Mouse (Mus musculus): ENCODE data around the gene Ist1. TPM values are rescaled to one million over a fixed set of nuclear protein-coding genes. Genes with fewer than 3 reads are reported as not detected.

Ist1 gene
- polyA plus RNA-seq, 1 experiment from 2014 or later: 160 TPM

DNA sequence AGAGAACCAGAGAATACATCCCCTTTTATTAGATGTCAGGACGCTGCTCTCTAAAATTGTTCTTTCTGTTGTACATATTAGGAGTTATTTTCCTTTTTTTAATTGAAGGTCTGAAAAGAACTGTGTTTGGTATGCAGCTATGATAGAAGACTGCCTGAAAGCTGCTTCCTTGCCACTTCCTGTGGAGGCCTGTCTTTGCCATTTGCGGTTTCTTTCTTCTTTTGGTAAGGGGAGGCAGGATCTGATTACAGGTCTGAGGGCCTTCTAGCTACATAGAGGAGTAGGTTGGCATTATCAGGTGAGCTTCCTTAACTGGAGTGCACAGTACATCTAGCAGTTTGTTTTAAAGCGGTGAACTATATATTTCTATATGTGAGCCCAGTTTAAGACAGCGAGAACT, 14.9 kb upstream of the Ist1 start:
- Histone ChIP-seq H3K36me3 (ENCODE audit: insufficient read depth, low read length) (peaks cover 42% of the 10 kb centered on the region), H3K27ac (ENCODE audit: low read length) (no peak overlapping the region), H3K4me3 (ENCODE audit: low read length) (no peak overlapping the region), H3K4me1 (ENCODE audit: insufficient read depth, low read length) (peaks cover 27% of the 10 kb centered on the region), H3K4me2 (replicated peaks; ENCODE audit: low read depth, low read length) (no peak overlapping the region), H3K9ac (replicated peaks; ENCODE audit: low read length) (no peak overlapping the region), H3K9me3 (ENCODE audit: low read length) (no peaks in the 10 kb centered on the region), H3K27me3 (ENCODE audit: insufficient read depth, low read length) (no peaks in the 10 kb centered on the region)
- no peak for ATAC-seq (ENCODE audit: low FRiP score, low TSS enrichment)
- WGBS: 92% methylated on average over 4 of the region's 4 CpGs

GRCm38 (mm10) chr8:109706874-109707237, 13.8 kb upstream of the Ist1 start:
- peaks cover 32% of the 10 kb centered on the region for H3K36me3 ChIP-seq (ENCODE audit: insufficient read depth, low read length)
- no peaks in the 10 kb centered on the region for H3K9me3 ChIP-seq (ENCODE audit: low read length)
- H3K4me3 ChIP-seq (ENCODE audit: low read length): peak overlapping the region; percentile 96
- H3K4me1 ChIP-seq (ENCODE audit: insufficient read depth, low read length): peaks cover 27% of the 10 kb centered on the region
- H3K27me3 ChIP-seq (ENCODE audit: insufficient read depth, low read length): no peaks in the 10 kb centered on the region
- 1% methylated on average over 2 of the region's 2 CpGs for WGBS
- peak overlapping the region; percentile 95 for H3K4me2 ChIP-seq (replicated peaks; ENCODE audit: low read depth, low read length)
- H3K27ac ChIP-seq (ENCODE audit: low read length): no peak overlapping the region
- ATAC-seq (ENCODE audit: low FRiP score, low TSS enrichment): no peak; the same call in 1 of the 2 replicates
- peak overlapping the region; percentile 100; the same call in 1 of the 2 replicates for H3K9ac ChIP-seq (replicated peaks; ENCODE audit: low read length)

- H3K4me3 ChIP-seq (ENCODE audit: low read length): peak overlapping the region; percentile 96
- H3K36me3 ChIP-seq (ENCODE audit: insufficient read depth, low read length): peaks cover 28% of the 10 kb centered on the region
- H3K27me3 ChIP-seq (ENCODE audit: insufficient read depth, low read length): no peaks in the 10 kb centered on the region
- H3K4me1 ChIP-seq (ENCODE audit: insufficient read depth, low read length): peaks cover 27% of the 10 kb centered on the region
- peak overlapping the region; percentile 94 for H3K27ac ChIP-seq (ENCODE audit: low read length)
- H3K9ac ChIP-seq (replicated peaks; ENCODE audit: low read length): peak overlapping the region; percentile 100
- H3K9me3 ChIP-seq (ENCODE audit: low read length): no peaks in the 10 kb centered on the region
- 1% methylated on average over 29 of the region's 30 CpGs for WGBS
- ATAC-seq (ENCODE audit: low FRiP score, low TSS enrichment): peak; percentile 55
- peak overlapping the region; percentile 95 for H3K4me2 ChIP-seq (replicated peaks; ENCODE audit: low read depth, low read length)
Measured at GRCm38 (mm10) chr8:109706076-109706873, 13.2 kb upstream of the Ist1 start.

DNA sequence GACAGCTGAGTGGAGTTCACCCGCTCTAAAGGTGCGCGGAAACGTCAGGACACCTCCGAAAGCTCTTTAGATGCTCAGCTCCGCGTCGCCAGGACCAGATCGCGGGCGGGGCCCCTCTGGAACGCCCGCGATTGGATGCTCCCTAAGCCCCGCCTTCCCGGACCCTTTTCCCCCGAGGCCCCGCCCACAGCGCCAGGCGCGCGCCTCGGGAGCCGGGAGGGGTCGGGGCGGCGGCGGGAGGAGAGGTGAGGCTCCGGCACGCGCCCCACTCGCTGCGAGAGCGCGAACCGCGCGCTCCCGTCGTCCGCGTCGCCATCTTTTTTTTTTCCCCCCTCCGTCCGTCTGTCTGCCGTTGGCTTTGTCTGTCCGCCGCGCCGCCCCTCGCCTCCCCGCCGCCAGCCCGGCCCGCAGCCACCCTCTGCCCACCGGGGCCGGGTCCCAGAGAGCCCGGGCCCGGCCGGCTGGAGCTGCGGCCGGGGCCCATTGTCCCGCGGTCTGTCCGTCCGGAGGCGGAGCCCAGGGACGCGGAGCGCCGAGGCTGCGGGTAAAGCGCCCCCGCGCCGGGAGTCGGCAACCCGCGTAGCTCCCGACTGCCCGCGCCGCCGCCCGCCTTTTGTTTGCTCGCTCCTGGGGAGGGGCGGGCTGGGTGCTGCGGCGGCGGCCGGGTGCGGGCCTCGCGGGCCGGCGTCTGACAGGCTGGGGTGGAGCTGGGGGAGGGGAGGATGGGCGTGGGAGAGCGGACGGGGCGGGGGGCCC, 12.4 kb upstream of the Ist1 start, which contains the start of gene Zfp821:
Gene Zfp821 (plus strand): TSS at position 227 of the 756 bp plus-strand sequence.
- peak within 1 kb of the TSS; percentile 96 for H3K4me3 ChIP-seq (ENCODE audit: low read length)
- peaks cover 24% of the 10 kb centered on the region for H3K36me3 ChIP-seq (ENCODE audit: insufficient read depth, low read length)
- peak; percentile 90 for ATAC-seq (ENCODE audit: low FRiP score, low TSS enrichment)
- peaks cover 27% of the 10 kb centered on the region for H3K4me1 ChIP-seq (ENCODE audit: insufficient read depth, low read length)
- H3K9ac ChIP-seq (replicated peaks; ENCODE audit: low read length): peak within 1 kb of the TSS; percentile 100
- H3K9me3 ChIP-seq (ENCODE audit: low read length): no peaks in the 10 kb centered on the region
- H3K4me2 ChIP-seq (replicated peaks; ENCODE audit: low read depth, low read length): peak within 1 kb of the TSS; percentile 95
- H3K27ac ChIP-seq (ENCODE audit: low read length): peak within 1 kb of the TSS; percentile 94
- under 1% methylated on average over 56 of the region's 100 CpGs for WGBS
- no peaks in the 10 kb centered on the region for H3K27me3 ChIP-seq (ENCODE audit: insufficient read depth, low read length)

DNA sequence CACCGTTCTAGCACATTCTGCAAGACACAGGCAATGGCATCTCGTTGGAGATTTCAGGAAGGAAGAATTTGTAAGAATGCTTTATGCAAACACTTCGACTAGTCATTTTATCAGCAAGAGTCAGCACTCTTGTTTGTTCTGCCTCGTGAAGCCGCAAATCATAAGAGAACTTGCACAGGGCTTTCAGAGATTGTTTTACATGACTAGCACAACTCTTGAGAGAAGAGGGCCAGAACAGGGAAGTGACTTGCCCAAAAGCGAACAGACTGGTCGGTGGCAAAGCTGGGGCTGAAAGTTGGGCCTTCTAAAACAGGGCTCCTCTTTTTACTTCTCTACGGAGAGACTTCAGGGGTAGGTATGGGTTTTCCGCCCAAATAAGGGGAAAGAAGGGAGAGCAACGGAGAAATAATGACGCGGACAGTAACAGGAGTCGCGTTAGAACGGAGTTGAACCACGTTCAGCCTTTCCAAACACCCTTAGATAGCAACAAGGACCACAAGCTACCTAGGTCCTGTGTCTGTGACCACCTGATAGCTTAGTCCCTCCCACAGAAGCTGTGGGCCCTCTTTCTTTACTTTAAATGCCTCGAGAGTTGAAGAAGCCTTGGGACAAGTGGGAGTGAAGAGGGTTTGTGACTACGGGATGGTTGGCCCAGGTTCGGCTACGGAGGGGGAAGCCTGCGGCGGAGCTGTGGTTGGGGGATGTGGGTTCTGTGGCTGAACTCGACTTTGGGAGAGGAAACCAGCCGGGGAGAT, 11.7 kb upstream of the Ist1 start:
- Histone ChIP-seq H3K9me3 (ENCODE audit: low read length) (no peaks in the 10 kb centered on the region), H3K4me3 (ENCODE audit: low read length) (peak overlapping the region; percentile 96), H3K4me1 (ENCODE audit: insufficient read depth, low read length) (peaks cover 27% of the 10 kb centered on the region), H3K27me3 (ENCODE audit: insufficient read depth, low read length) (no peaks in the 10 kb centered on the region), H3K27ac (ENCODE audit: low read length) (no peak overlapping the region; the same call in 1 of the 2 replicates), H3K9ac (replicated peaks; ENCODE audit: low read length) (peak overlapping the region; percentile 100), H3K4me2 (replicated peaks; ENCODE audit: low read depth, low read length) (peak overlapping the region; percentile 95), H3K36me3 (ENCODE audit: insufficient read depth, low read length) (peaks cover 18% of the 10 kb centered on the region)
- 8% methylated on average over 24 of the region's 24 CpGs for WGBS
- no peak; the same call in 1 of the 2 replicates for ATAC-seq (ENCODE audit: low FRiP score, low TSS enrichment)

DNA sequence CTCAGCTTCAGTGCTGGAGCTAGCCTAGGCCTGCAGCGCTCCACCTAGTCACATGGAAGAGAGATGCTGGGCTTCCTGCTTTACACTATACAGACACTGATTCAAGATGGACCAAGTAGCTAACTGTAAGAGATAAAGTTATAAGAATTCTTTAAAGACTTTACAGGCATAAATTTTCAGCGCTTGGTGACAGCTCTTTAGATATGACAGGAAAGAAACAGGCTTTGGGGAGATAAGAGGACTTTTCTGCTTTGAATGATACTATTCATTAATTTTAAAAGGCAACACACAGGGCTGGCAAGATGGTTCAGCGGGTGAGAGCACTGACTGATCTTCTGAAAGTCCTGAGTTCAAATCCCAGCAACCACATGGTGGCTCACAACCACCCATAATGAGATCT, 5.4 kb upstream of the Ist1 start:
- Histone ChIP-seq H3K9me3 (ENCODE audit: low read length) (no peaks in the 10 kb centered on the region), H3K27ac (ENCODE audit: low read length) (no peak overlapping the region), H3K36me3 (ENCODE audit: insufficient read depth, low read length) (no peaks in the 10 kb centered on the region), H3K4me1 (ENCODE audit: insufficient read depth, low read length) (0 out of 2 replicates have a peak, but pooled peaks cover 5% of the 10 kb centered on the region), H3K9ac (replicated peaks; ENCODE audit: low read length) (no peak overlapping the region), H3K4me3 (ENCODE audit: low read length) (no peak overlapping the region), H3K4me2 (replicated peaks; ENCODE audit: low read depth, low read length) (no peak overlapping the region), H3K27me3 (ENCODE audit: insufficient read depth, low read length) (no peaks in the 10 kb centered on the region)
- ATAC-seq (ENCODE audit: low FRiP score, low TSS enrichment): no peak
- 79% methylated on average over 3 of the region's 3 CpGs for WGBS

GRCm38 (mm10) chr8:109697754-109698153, 4.7 kb upstream of the Ist1 start:
- Histone ChIP-seq H3K27me3 (ENCODE audit: insufficient read depth, low read length) (no peaks in the 10 kb centered on the region), H3K36me3 (ENCODE audit: insufficient read depth, low read length) (no peaks in the 10 kb centered on the region), H3K4me2 (replicated peaks; ENCODE audit: low read depth, low read length) (no peak overlapping the region), H3K4me3 (ENCODE audit: low read length) (no peak overlapping the region), H3K4me1 (ENCODE audit: insufficient read depth, low read length) (0 out of 2 replicates have a peak, but pooled peaks cover 5% of the 10 kb centered on the region), H3K9me3 (ENCODE audit: low read length) (no peaks in the 10 kb centered on the region), H3K27ac (ENCODE audit: low read length) (no peak overlapping the region), H3K9ac (replicated peaks; ENCODE audit: low read length) (no peak overlapping the region)
- no peak for ATAC-seq (ENCODE audit: low FRiP score, low TSS enrichment)
- 67% methylated on average over 1 of the region's 1 CpGs for WGBS

- H3K9ac ChIP-seq (replicated peaks; ENCODE audit: low read length): no peak overlapping the region
- ATAC-seq (ENCODE audit: low FRiP score, low TSS enrichment): no peak
- H3K9me3 ChIP-seq (ENCODE audit: low read length): no peaks in the 10 kb centered on the region
- H3K4me3 ChIP-seq (ENCODE audit: low read length): no peak overlapping the region
- H3K36me3 ChIP-seq (ENCODE audit: insufficient read depth, low read length): no peaks in the 10 kb centered on the region
- H3K27ac ChIP-seq (ENCODE audit: low read length): no peak overlapping the region
- H3K4me2 ChIP-seq (replicated peaks; ENCODE audit: low read depth, low read length): peak overlapping the region; percentile 82
- H3K4me1 ChIP-seq (ENCODE audit: insufficient read depth, low read length): peaks cover 21% of the 10 kb centered on the region
- H3K27me3 ChIP-seq (ENCODE audit: insufficient read depth, low read length): no peaks in the 10 kb centered on the region
- 37% methylated on average over 6 of the region's 6 CpGs for WGBS
Measured at GRCm38 (mm10) chr8:109694154-109694553, 1.1 kb upstream of the Ist1 start.

DNA sequence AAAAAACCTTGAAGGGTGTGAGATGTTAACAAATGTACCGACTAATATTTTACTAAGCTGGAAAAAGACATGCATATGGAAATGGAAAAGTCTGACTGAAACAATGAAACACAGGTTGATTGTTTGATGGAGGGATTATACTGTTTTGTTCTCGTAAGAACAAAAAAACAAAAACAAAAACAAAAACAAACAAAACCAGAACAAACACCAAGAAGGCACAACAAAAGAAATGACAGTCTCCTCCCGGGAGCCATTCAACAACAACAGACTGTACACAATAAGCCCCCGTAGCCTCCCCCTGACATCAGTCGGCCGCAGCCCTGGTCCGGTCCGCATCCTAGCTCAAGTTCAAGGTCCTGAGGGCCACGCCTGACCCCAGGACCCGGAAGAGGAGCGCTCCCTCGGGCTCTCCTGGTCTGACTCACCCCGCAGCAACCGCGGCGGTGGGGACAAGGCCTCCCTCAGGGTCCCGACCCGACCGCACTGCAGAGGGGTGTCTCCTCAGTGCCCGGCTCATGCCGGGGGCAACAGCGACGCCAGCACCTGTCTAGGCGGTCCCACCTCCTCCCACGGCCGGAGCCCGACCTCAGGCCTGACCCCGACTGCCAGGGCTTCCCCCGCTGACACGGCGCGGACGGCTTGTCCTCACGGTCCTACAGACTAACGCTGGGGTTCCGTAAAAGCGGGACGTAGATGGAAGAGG, 466 bp downstream of the Ist1 start:
- Histone ChIP-seq H3K4me1 (ENCODE audit: insufficient read depth, low read length) (peaks cover 21% of the 10 kb centered on the region), H3K9ac (replicated peaks; ENCODE audit: low read length) (peak overlapping the region; percentile 96), H3K27me3 (ENCODE audit: insufficient read depth, low read length) (no peaks in the 10 kb centered on the region), H3K27ac (ENCODE audit: low read length) (peak overlapping the region; percentile 86), H3K4me2 (replicated peaks; ENCODE audit: low read depth, low read length) (peak overlapping the region; percentile 80), H3K4me3 (ENCODE audit: low read length) (peak overlapping the region; percentile 86), H3K9me3 (ENCODE audit: low read length) (no peaks in the 10 kb centered on the region), H3K36me3 (ENCODE audit: insufficient read depth, low read length) (no peaks in the 10 kb centered on the region)
- peak; percentile 77 for ATAC-seq (ENCODE audit: low FRiP score, low TSS enrichment)
- under 1% methylated on average over 38 of the region's 38 CpGs for WGBS
